Mouse (Mus musculus): Measurements from ENCODE around the gene Golph3l. TPM values are rescaled to one million over a fixed set of nuclear protein-coding genes. Genes with fewer than 3 reads are reported as not detected.
"Not testable (repeated sequence)": the region's sequence is repeated elsewhere in the genome, so short reads cannot be mapped to it uniquely, and the experiment has no call there.

The Golph3l gene
- total RNA-seq, 2 experiments from 2014 or later = 22.3 to 25.2 TPM

DNA sequence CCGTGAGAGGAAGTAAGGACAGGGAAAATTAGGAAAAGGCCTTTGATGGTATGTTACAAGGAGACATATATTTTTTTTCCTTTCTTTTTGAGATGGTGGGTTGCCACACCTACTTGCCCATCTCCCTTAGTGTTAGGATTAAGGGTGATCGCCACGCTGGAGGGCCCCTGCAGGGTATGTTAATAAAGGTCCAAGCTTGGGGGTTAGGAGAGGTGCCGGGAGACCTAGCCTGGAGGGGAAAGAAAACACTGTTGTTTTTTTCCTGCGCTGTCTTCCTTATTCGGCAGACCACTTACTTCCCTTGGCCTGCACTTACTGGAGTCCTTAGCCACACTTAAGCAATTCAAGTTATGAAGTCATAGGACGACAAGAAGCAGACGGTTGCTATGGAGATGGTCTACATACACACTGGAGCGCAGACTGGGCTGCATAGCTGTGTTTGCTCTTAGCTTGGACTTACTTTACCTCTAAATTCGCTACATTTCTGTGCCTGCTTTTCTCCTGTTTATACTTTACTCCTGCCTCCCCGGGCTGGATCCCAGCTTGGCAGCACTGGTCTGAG, 64.8 kb downstream of the Golph3l start:
- no peak for DNase-seq (ENCODE audit: extremely low spot score in 1 of 2, low spot score in 1 of 2)

DNA sequence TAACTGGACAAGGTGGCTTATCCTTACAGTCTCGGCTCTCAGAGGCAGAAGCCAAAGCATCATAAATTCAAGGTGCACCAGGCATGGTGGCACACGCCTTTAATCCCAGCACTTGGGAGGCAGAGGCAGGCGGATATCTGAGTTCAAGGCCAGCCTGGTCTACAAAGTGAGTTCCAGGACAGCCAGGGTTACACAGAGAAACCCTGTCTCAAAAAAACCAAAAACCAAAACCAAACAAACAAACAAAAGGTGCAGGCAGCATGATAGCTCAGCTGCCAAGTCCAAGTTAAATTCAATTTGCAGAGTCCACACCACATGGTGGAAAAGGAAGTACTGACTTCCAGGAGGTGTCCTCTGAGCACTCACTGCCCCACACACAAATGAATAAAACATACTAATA, 65.6 kb downstream of the Golph3l start:
- DNase-seq (ENCODE audit: extremely low spot score in 1 of 2, low spot score in 1 of 2) = not testable (repeated sequence)

DNA sequence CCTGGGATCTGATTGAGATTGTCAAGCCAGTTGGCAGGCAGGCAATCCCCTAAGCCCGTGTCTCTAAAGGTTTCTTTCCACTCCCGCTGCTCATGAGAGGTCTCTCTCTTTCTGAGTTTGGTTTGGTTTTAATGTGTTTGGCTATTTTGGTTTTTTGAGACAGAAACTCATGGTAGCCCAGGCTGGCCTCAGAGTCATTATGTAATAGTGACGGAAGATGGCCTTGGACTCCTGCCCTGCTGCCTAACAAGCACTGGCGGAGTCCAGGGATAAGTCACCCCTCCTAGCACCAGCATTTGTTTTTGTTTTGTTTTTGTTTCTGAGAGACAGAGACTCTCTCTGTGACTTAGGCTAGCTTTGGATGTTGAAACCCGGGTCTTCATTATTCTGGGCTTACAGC, 66.7 kb downstream of the Golph3l start:
- no peak for DNase-seq (ENCODE audit: extremely low spot score in 1 of 2, low spot score in 1 of 2)

DNA sequence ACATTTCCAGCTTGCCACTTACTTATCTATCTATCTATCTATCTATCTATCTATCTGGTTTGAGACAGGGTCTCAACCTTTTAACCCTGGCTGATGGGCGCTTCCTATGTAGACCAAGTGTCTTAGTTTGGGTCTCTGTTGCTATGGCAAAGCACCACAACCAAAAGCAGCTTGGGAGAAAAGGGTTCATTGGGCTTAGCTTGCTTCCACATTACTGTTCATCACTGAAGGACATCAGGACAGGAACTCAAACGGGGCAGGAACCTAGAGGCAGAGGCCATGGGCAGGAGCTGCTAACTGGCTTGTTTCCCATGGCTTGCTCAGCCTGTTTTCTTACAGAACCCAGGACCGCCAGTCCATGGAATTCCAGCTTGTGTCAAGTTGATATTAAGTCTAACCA, 68.4 kb downstream of the Golph3l start:
- DNase-seq (ENCODE audit: extremely low spot score in 1 of 2, low spot score in 1 of 2) = no peak

DNA sequence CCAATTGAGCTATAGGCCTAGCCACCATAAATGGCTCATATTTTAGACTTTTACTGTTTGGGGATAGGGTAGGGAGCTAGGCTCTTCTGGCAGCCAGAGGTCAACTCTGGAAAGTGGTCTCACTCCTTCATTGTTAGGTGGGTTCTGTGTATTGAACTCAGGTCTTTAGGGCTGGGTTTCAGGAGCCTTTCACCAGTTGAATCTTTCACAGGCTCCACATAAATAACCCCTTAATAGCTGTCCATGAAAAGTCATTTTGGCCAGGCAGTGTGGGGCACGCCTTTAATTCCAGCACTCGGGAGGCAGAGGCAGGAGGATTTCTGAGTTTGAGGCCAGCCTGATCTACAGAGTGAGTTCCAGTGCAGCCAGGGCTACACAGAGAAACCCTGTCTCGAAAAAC, 69.0 kb downstream of the Golph3l start:
- DNase-seq (ENCODE audit: extremely low spot score in 1 of 2, low spot score in 1 of 2) = no peak

DNA sequence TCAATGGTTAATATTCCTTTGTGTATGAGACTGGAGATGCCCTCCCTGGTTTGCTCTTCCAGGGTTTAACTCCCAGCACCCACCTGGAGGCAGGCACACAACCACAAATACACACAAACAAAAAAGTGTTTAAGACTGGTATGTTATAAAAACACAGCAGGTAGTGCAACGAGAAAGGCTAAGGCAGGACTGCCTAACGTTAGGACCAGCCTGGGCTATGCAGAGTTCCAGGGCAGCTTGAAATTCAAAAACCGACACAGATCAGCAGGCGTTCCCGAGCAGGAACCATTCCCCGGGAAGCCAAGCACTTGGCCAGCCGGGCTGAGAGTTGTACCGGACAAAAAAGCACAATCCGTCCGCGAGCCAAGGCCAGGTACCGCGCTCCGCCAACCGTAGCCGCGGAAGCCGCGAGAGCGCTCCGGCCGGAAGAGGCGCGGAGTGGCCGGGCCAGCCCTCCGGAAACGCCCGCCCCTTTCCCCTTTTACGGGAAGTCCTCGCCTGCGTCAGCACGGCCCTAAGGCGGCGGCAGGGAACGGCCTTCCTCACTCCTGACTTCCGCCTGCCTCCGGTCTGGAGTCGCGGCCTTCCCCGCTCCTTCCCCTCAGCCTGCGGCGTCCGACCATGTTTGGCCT, 69.6 kb downstream of the Golph3l start, which contains the start of gene Mcl1:
Gene Mcl1 (plus strand): TSS at position 553 of the 632 bp plus-strand sequence.
- peak; percentile 87 to 91 for DNase-seq (ENCODE audit: extremely low spot score in 1 of 2, low spot score in 1 of 2)

DNA sequence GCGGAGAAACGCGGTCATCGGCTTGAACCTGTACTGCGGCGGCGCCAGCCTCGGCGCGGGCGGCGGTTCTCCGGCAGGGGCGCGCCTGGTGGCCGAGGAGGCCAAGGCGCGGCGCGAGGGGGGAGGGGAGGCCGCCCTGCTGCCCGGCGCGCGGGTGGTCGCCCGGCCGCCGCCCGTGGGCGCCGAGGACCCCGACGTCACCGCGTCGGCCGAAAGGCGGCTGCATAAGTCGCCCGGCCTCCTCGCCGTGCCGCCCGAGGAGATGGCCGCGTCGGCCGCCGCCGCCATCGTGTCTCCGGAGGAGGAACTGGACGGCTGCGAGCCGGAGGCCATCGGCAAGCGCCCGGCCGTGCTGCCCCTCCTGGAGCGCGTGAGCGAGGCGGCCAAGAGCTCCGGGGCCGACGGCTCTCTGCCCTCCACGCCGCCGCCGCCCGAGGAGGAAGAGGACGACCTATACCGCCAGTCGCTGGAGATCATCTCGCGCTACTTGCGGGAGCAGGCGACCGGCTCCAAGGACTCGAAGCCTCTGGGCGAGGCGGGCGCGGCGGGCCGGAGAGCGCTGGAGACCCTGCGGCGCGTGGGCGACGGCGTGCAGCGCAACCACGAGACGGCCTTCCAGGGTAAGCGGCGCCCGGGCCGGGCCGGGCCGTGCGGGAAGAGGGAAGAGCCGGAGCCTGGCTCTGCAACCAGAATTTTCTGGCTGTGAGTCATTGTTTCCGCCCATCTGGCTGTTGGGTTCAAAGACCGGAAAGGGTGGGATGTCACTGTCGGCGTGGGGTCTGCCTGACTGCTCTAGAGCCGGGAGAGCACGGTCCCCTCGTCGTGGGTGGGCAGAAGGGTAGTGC, 70.4 kb downstream of the Golph3l start:
- DNase-seq (ENCODE audit: extremely low spot score in 1 of 2, low spot score in 1 of 2) = peak; percentile 36 to 50

DNA sequence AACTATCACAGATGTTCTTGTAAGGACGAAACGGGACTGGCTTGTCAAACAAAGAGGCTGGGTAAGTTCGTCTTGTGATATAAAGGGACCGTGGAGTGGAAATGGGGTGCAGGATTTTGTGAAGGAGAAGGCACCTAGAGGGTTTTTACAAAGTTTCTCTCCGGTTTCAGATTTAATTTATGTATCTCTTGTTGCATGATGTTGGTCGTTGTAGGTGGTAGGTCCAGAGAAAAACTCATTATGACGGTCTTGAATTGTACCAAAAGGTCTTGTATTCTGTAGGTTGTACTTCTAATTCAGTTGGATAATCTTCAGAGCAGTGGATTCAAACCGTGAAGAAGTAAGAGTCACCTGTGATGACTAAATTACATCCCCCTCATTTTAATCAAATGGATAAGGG, 71.2 kb downstream of the Golph3l start:
- DNase-seq (ENCODE audit: extremely low spot score in 1 of 2, low spot score in 1 of 2) = no peak

DNA sequence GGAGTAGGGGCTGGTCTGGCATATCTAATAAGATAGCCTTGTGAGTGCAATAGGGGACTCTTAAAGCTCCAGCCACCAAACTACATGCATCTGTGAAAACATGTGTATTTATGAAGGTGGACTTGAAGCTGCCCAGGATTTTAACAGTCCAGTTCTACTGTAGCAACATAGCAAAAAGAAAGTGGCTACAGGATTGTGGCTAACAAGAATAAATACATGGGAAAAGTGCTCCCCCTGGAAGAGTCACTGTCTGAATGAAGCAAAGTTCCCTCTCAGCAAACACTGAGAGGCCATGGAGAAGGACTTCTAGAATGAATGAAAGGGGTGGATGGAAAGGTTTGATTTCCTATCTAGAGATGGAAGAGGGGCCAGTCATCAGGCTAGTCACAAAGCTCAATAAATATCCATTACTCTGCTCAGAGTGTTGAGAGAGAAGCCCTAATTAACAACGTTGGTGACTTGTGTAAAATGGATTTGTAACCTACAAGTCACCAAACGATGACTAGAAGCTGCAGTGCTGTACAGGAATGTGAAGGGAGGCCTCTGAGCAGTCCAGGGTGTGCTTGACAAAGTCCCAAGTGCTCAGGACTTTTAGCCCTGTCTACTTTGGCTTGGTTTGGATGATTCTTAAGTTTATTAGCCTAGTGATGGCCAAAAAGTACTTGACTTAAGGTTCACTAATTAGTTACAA, 72.2 kb downstream of the Golph3l start:
- DNase-seq (ENCODE audit: extremely low spot score in 1 of 2, low spot score in 1 of 2) = no peak

DNA sequence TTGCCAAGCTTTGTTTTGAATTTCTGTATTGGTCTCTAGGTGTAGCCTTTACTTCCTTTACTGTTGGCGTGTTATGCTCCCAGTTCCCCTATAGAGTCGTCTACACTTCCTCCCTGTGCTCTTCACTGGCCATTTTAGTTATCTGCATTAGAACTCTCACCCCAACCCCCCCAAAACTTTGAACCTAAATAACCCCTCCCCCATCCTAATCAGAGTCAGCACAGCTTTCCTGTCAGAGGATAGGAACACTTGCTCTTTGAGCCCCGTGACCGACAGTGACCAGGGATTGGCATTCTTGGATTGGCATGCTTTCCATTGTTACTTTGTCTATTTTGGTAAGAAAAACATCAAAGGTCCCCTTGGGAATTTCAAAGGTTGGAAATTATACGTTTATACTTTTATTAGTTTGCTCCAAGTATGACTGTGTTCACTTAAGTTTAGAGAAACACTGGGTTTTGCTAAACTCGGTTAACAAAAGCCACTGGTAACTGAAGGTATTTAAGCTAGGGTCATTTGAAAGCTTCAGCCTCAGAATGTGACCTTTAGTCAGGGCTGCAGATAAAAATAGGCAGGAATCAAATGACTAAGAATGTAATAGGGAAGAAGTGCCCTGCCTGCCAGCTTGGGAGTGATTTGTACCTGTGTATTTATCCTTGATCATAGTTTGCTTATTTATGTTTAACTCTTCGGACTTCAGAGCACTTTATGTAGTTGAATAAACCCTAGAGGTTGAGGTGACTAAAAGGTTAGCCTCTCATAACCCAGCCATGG, 73.4 kb downstream of the Golph3l start:
- no peak for DNase-seq (ENCODE audit: extremely low spot score in 1 of 2, low spot score in 1 of 2)

DNA sequence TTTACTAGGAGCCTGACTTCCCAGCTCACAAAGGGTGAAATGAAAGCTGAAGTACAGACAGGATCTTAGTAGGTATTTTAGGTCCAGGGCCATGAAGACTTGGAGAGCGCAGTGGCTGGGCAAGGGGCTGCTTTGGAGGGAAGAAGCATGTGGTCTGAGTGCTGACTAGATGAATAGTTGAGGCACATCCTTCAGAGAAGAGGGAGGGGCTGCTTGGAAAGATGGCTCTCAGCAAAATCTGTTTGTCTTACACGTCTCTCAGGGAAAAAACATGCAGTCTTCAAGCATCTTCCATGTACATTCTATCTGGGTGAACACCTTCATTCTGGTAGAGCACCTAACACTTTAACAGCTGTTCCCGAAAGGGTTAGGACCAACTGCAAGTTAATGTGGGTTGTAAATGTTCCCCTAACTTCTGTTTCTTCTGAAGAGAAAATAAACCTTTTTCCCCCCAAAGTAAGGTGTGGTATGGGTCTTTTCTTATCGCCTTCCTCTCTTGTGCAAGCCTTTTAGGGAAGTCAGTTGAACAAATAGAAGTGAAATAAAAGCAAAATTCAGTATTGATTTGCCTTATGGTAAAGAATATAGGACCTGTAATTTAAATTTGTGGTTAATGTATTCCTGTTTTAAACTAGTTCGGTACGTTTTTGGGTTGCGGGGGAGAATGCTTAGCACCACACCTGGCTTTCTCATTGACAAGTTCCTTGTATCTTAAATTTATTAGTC, 74.2 kb downstream of the Golph3l start:
- DNase-seq (ENCODE audit: extremely low spot score in 1 of 2, low spot score in 1 of 2) = no peak

DNA sequence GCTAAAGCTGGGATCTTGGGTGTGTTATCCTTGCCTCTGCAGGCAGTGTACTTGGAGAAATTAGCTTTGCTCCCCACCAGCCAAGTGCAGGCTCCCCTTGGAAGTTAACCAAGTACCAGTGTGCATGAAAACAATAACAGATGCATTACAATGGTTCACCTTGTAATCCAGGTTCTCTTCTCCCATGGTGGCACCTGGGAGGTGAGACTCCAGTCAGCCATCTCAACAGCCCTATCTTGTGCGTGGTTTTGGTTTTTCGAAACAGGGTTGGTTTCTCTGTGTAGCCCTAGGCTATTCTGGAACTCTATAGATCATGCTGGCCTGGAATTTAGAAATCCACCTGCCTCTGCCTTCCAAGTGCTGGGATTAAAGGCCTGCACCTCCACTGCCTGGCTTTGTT, 74.8 kb downstream of the Golph3l start:
- no peak for DNase-seq (ENCODE audit: extremely low spot score in 1 of 2, low spot score in 1 of 2)

DNA sequence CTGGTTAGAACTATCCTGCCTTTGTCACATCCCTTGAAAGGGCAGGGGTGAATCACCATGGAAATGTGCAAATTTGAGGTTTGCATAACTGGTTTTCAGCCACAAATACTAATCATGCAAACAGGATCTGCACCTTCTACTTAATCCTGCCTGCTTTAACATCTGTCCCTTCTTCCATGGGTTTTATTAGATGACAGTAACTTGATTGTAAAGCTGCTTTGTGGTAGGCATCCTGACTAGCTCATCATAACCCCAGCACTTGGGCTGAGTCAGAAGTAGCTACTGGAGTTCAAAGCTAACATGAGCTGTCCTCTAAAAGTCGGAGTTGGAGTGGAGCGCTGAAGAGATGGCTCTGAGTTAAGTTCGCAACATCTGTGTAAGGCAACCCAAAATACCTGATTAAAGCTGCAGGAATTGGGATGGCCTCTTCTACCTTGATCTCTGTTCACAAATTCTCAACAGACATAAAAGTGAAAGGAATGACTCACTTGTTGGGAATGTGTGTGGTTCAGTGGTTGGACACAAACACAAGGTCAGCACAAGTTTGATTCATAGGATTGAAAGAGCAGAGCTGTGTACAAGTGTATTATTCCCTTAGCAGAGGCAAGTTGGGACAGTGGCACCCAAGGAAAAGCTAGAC, 75.4 kb downstream of the Golph3l start:
- DNase-seq (ENCODE audit: extremely low spot score in 1 of 2, low spot score in 1 of 2) = no peak

DNA sequence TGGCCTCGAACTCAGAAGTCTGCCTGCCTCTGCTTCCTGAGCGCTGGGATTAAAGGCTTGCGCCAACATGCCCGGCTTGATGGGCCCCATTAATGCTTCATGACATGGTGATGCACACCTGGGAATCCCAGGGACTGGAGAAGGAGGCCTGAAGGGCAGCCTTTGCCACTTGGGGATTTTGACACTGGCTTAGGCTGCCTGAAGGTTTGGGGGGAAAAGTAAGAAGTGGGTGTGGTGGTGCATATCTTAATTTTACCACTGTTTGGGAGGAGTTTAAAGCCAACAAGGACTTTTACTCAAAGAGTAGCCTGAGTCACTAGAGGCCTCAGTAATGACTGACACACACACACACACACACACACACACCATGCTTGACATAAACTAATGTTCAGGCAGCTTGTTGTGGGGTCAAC, 76.2 kb downstream of the Golph3l start:
- DNase-seq (ENCODE audit: extremely low spot score in 1 of 2, low spot score in 1 of 2) = no peak

DNA sequence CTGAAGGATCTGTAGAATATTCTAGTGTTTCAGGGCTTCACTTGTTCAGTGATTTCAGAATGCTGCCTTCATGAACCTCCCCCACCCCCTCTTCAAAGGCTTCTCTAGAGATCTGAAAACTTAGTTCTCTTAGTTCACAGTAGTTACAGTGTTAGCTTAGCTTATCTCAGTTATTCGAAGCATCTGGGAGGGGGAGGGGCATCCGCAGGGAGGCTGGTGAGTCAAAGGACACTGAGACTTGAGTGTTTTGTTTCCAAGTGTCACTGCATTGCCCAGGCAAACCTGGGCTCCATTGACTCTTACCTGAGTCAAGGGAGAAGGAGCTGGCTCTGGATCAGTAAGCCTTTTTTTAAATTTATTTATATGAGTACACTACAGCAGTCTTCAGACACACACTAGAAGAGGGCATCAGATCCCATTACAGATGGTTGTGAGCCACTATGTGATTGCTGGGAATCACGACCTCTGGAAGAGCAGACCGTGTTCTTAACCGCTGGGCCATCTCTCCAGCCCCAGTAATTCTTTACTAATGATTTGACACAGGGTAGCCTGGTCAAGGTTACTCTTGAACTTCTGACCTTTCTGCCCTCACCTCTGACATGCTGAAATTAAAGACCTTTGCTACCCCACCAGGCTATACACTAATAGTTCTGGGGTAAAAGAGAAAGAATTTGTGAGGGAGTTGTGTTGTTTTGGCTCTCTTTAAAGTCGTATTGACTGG, 77.5 kb downstream of the Golph3l start:
- no peak for DNase-seq (ENCODE audit: extremely low spot score in 1 of 2, low spot score in 1 of 2)

DNA sequence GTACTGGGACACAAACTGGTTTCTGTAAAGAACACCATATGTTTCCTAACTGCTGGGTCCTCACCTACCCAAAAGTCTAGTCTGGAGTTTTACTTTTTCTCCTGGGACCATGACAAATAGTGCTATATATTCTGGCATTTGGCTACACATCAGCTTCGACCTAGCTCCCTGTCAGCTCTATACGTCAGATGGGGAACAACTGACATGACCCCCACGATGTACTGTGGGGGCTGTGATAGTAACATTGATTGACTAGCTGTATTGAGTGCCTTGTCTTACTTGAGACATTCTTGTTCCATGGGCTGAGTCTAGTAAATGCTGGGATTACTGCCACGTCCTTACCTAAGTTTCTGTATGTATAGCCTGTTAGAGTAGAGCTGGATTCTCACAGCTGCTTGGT, 78.8 kb downstream of the Golph3l start:
- DNase-seq (ENCODE audit: extremely low spot score in 1 of 2, low spot score in 1 of 2) = no peak

DNA sequence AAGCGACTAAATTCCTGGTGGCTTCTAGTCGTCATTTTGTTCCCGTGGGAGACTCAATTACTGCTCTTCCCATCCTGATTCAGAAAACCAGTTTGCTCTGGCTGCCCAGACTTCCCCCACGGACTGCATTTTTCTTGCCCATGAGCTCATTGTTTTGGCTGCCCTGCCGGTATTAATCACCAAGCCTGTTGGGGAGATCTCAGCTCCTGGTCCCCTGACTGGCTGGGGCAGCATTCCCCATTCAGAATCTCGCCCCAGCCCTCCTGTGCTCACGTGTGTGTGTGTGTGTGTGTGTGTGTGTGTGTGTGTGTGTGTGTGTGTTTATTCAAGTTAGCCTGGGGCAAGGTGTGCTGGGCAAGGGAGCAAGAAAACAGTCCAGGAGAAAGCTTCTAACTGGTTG, 79.3 kb downstream of the Golph3l start:
- DNase-seq (ENCODE audit: extremely low spot score in 1 of 2, low spot score in 1 of 2) = no peak

All from layer of hippocampus, postnatal 25 days (tissue).